Mouse (Mus musculus): ENCODE data around the gene Ipcef1.

The Ipcef1 gene

GRCm38 (mm10) chr10:6967588-6968242 lies 84.6 kb downstream of the Ipcef1 start:
- no peak for DNase-seq (ENCODE audit: low spot score in 2 of 2)

GRCm38 (mm10) chr10:6958791-6959190 lies 93.5 kb downstream of the Ipcef1 start:
- no peak for DNase-seq (ENCODE audit: low spot score in 2 of 2)

- DNase-seq (ENCODE audit: low spot score in 2 of 2): no peak
These were observed 95.9 kb downstream of the Ipcef1 start for GRCm38 (mm10) chr10:6956357-6956756.

- no peak for DNase-seq (ENCODE audit: low spot score in 2 of 2)
These were observed 97.7 kb downstream of the Ipcef1 start for GRCm38 (mm10) chr10:6954533-6954932.

GRCm38 (mm10) chr10:6953115-6953514 lies 99.2 kb downstream of the Ipcef1 start:
- no peak for DNase-seq (ENCODE audit: low spot score in 2 of 2)

GRCm38 (mm10) chr10:6936671-6937425 lies 115.4 kb downstream of the Ipcef1 start:
- DNase-seq (ENCODE audit: low spot score in 2 of 2): peak; percentile 67 to 91

- no peak for DNase-seq (ENCODE audit: low spot score in 2 of 2)
These were observed 117.5 kb downstream of the Ipcef1 start for GRCm38 (mm10) chr10:6934776-6935175.

- no peak for DNase-seq (ENCODE audit: low spot score in 2 of 2)
These were observed 121.4 kb downstream of the Ipcef1 start for GRCm38 (mm10) chr10:6930889-6931288.

- DNase-seq (ENCODE audit: low spot score in 2 of 2): no peak
These were observed 121.9 kb downstream of the Ipcef1 start for GRCm38 (mm10) chr10:6930398-6930797.

- DNase-seq (ENCODE audit: low spot score in 2 of 2): no peak
These were observed 123.4 kb downstream of the Ipcef1 start for GRCm38 (mm10) chr10:6928905-6929304.

- no peak for DNase-seq (ENCODE audit: low spot score in 2 of 2)
These were observed 124.6 kb downstream of the Ipcef1 start for GRCm38 (mm10) chr10:6927600-6928223.

GRCm38 (mm10) chr10:6926724-6927123 lies 125.6 kb downstream of the Ipcef1 start:
- DNase-seq (ENCODE audit: low spot score in 2 of 2): no peak

- DNase-seq (ENCODE audit: low spot score in 2 of 2): peak; percentile 68 to 86
These were observed 135.6 kb downstream of the Ipcef1 start for GRCm38 (mm10) chr10:6916545-6917257.

- no peak for DNase-seq (ENCODE audit: low spot score in 2 of 2)
These were observed 136.3 kb downstream of the Ipcef1 start for GRCm38 (mm10) chr10:6915991-6916390.

GRCm38 (mm10) chr10:6909763-6910162 lies 142.5 kb downstream of the Ipcef1 start:
- peak in 1 of 2 experiments; percentile 61 for DNase-seq (ENCODE audit: low spot score in 2 of 2)

- no peak for DNase-seq (ENCODE audit: low spot score in 2 of 2)
These were observed 150.4 kb downstream of the Ipcef1 start for GRCm38 (mm10) chr10:6901819-6902393.

GRCm38 (mm10) chr10:6900126-6900525 lies 152.2 kb downstream of the Ipcef1 start:
- DNase-seq (ENCODE audit: low spot score in 2 of 2): no peak

- no peak for DNase-seq (ENCODE audit: low spot score in 2 of 2)
These were observed 155.5 kb downstream of the Ipcef1 start for GRCm38 (mm10) chr10:6896659-6897303.

GRCm38 (mm10) chr10:6895796-6896195 lies 156.5 kb downstream of the Ipcef1 start:
- DNase-seq (ENCODE audit: low spot score in 2 of 2): no peak

GRCm38 (mm10) chr10:6890348-6891009 lies 161.8 kb downstream of the Ipcef1 start:
- no peak for DNase-seq (ENCODE audit: low spot score in 2 of 2)
